Mouse (Mus musculus): ENCODE measurements around the gene Cdrt4. TPM values are rescaled to one million over a fixed set of nuclear protein-coding genes. Genes with fewer than 3 reads are reported as not detected.

The Cdrt4 gene
- total and polyA plus RNA-seq, 3 experiments: not detected

GRCm38 (mm10) chr11:63028131-63028530 lies 77.1 kb downstream of the Cdrt4 start:
- Histone ChIP-seq H3K4me1 (ENCODE audit: control insufficient read depth in 1 of 2, insufficient read depth in 2 of 2) (peaks cover 2 to 3% of the 10 kb centered on the region in 2 experiments; a peak in 1 of 4 replicates), H3K9ac (ENCODE audit: insufficient read depth, low read depth) (no peak overlapping the region), H3K27me3 (replicated peaks) (no peaks in the 10 kb centered on the region), H3K4me2 (ENCODE audit: insufficient read depth, low read depth, poor library complexity, severe bottlenecking) (no peak overlapping the region), H3K79me2 (replicated peaks; ENCODE audit: control insufficient read depth, extremely low read depth, insufficient read depth, poor library complexity, severe bottlenecking) (no peaks in the 10 kb centered on the region), H3K36me3 (replicated peaks in 1 of 2; ENCODE audit: control insufficient read depth in 1 of 2, insufficient read depth in 1 of 2, low read length in 1 of 2) (no peaks in the 10 kb centered on the region), H3K27ac (ENCODE audit: insufficient read depth, low read depth) (no peak overlapping the region), H3K9me3 (replicated peaks; ENCODE audit: low read length) (no peaks in the 10 kb centered on the region), H3K4me3 (replicated peaks in 1 of 3; ENCODE audit: low read depth in 2 of 3, low read length in 2 of 3, poor library complexity in 1 of 3) (no peak overlapping the region)
- dilution Hi-C loops (cut with MboI; ENCODE audit: extremely low pct_ligation_motif_present, extremely low pct_unique_long_range_greater_than_20kb, low sequenced_read_pairs) (no loop called here), in situ Hi-C loops (cut with MboI; ENCODE audit: low pct_ligation_motif_present, low pct_unique_long_range_greater_than_20kb, low sequenced_read_pairs) (no loop called here)
- no peak for DNase-seq (ENCODE audit: extremely low read depth)
- no peak for TF ChIP-seq ZC3H11A (IDR thresholded peaks at IDR 0.05; ENCODE audit: low read depth, low read length)
- TF ChIP-seq CHD2 (IDR thresholded peaks at IDR 0.05; ENCODE audit: low read length): no peak
- TF ChIP-seq MEF2A (IDR thresholded peaks at IDR 0.05; ENCODE audit: borderline replicate concordance, low read depth, low read length): no peak

GRCm38 (mm10) chr11:63029148-63029714 lies 78.2 kb downstream of the Cdrt4 start:
- H3K27ac ChIP-seq (ENCODE audit: insufficient read depth, low read depth): no peak overlapping the region
- H3K4me3 ChIP-seq (replicated peaks in 1 of 3; ENCODE audit: low read depth in 2 of 3, low read length in 2 of 3, poor library complexity in 1 of 3): no peak overlapping the region
- H3K9me3 ChIP-seq (replicated peaks; ENCODE audit: low read length): no peaks in the 10 kb centered on the region
- DNase-seq (ENCODE audit: extremely low read depth): no peak
- H3K4me2 ChIP-seq (ENCODE audit: insufficient read depth, low read depth, poor library complexity, severe bottlenecking): no peak overlapping the region
- in situ Hi-C loops (cut with MboI; ENCODE audit: low pct_ligation_motif_present, low pct_unique_long_range_greater_than_20kb, low sequenced_read_pairs) (no loop called here), dilution Hi-C loops (cut with MboI; ENCODE audit: extremely low pct_ligation_motif_present, extremely low pct_unique_long_range_greater_than_20kb, low sequenced_read_pairs) (no loop called here)
- no peaks in the 10 kb centered on the region for H3K79me2 ChIP-seq (replicated peaks; ENCODE audit: control insufficient read depth, extremely low read depth, insufficient read depth, poor library complexity, severe bottlenecking)
- no peaks in the 10 kb centered on the region for H3K36me3 ChIP-seq (replicated peaks in 1 of 2; ENCODE audit: control insufficient read depth in 1 of 2, insufficient read depth in 1 of 2, low read length in 1 of 2)
- TF ChIP-seq BHLHE40 (IDR thresholded peaks at IDR 0.05; ENCODE audit: low read depth, low read length) (no peak), RAD21 (IDR thresholded peaks at IDR 0.05; ENCODE audit: low read depth, low read length) (no peak), RCOR1 (conservative IDR thresholded peaks at IDR 0.05; ENCODE audit: low read depth, low read length) (no peak), CHD2 (IDR thresholded peaks at IDR 0.05; ENCODE audit: low read length) (no peak), SIN3A (IDR thresholded peaks at IDR 0.05; ENCODE audit: low read length) (no peak), USF1 (IDR thresholded peaks at IDR 0.05; ENCODE audit: low read depth, low read length) (no peak), NELFE (IDR thresholded peaks at IDR 0.05; ENCODE audit: low read depth, low read length) (no peak), GABPA (IDR thresholded peaks at IDR 0.05; ENCODE audit: insufficient replicate concordance, low read depth, low read length) (no peak)
- no peak overlapping the region for H3K9ac ChIP-seq (ENCODE audit: insufficient read depth, low read depth)
- H3K27me3 ChIP-seq (replicated peaks): no peaks in the 10 kb centered on the region
- H3K4me1 ChIP-seq (ENCODE audit: control insufficient read depth in 1 of 2, insufficient read depth in 2 of 2): 0 out of 4 replicates have a peak, but pooled peaks cover 0 to 2% of the 10 kb centered on the region in 2 experiments

- H3K9me3 ChIP-seq (replicated peaks; ENCODE audit: low read length): no peaks in the 10 kb centered on the region
- H3K27ac ChIP-seq (ENCODE audit: insufficient read depth, low read depth): no peak overlapping the region
- H3K4me1 ChIP-seq (ENCODE audit: control insufficient read depth in 1 of 2, insufficient read depth in 2 of 2): 0 out of 4 replicates have a peak, but pooled peaks cover 0 to 2% of the 10 kb centered on the region in 2 experiments
- H3K4me2 ChIP-seq (ENCODE audit: insufficient read depth, low read depth, poor library complexity, severe bottlenecking): no peak overlapping the region
- H3K79me2 ChIP-seq (replicated peaks; ENCODE audit: control insufficient read depth, extremely low read depth, insufficient read depth, poor library complexity, severe bottlenecking): no peaks in the 10 kb centered on the region
- DNase-seq (ENCODE audit: extremely low read depth): no peak
- H3K9ac ChIP-seq (ENCODE audit: insufficient read depth, low read depth): no peak overlapping the region
- TF ChIP-seq MYC (IDR thresholded peaks at IDR 0.05; ENCODE audit: low read depth, low read length) (no peak), SMC3 (IDR thresholded peaks at IDR 0.05; ENCODE audit: low read depth, low read length) (no peak), CHD2 (IDR thresholded peaks at IDR 0.05; ENCODE audit: low read length) (no peak), JUND (conservative IDR thresholded peaks at IDR 0.05; ENCODE audit: low read depth, low read length) (no peak), CTCF (conservative IDR thresholded peaks at IDR 0.05 in 1 of 2, IDR thresholded peaks at IDR 0.05 in 1 of 2; ENCODE audit: low read depth in 2 of 2, low read length in 2 of 2) (no peak), ZMIZ1 (IDR thresholded peaks at IDR 0.05; ENCODE audit: low read depth, low read length) (no peak), SIN3A (IDR thresholded peaks at IDR 0.05; ENCODE audit: low read length) (no peak), POLR2AphosphoS2 (IDR thresholded peaks at IDR 0.05; ENCODE audit: low read depth, low read length) (no peak), ZKSCAN1 (IDR thresholded peaks at IDR 0.05; ENCODE audit: borderline replicate concordance, low read depth, low read length) (no peak), ZNF384 (IDR thresholded peaks at IDR 0.05; ENCODE audit: low read depth, low read length) (no peak), NELFE (IDR thresholded peaks at IDR 0.05; ENCODE audit: low read depth, low read length) (no peak), NRF1 (IDR thresholded peaks at IDR 0.05; ENCODE audit: low read depth, low read length) (no peak), JUN (IDR thresholded peaks at IDR 0.05; ENCODE audit: insufficient read depth, low read depth, low read length) (no peak)
- H3K4me3 ChIP-seq (replicated peaks in 1 of 3; ENCODE audit: low read depth in 2 of 3, low read length in 2 of 3, poor library complexity in 1 of 3): no peak overlapping the region
- H3K27me3 ChIP-seq (replicated peaks): no peaks in the 10 kb centered on the region
- H3K36me3 ChIP-seq (replicated peaks in 1 of 2; ENCODE audit: control insufficient read depth in 1 of 2, insufficient read depth in 1 of 2, low read length in 1 of 2): no peaks in the 10 kb centered on the region
- dilution Hi-C loops (cut with MboI; ENCODE audit: extremely low pct_ligation_motif_present, extremely low pct_unique_long_range_greater_than_20kb, low sequenced_read_pairs): no loop called here
- in situ Hi-C loops (cut with MboI; ENCODE audit: low pct_ligation_motif_present, low pct_unique_long_range_greater_than_20kb, low sequenced_read_pairs): no loop called here
Observed at GRCm38 (mm10) chr11:63029721-63030120, 78.7 kb downstream of the Cdrt4 start.

Data from CH12.LX (cell line).